Mouse (Mus musculus) 416B (cell line): Measurements from ENCODE around the gene Ccpg1os.

Experiments
- DNase-seq: peaks from one replicate; pipeline ENCODE4 v3.0.0; 2011; ENCODE audit warnings: low read depth

The Ccpg1os gene

DNA sequence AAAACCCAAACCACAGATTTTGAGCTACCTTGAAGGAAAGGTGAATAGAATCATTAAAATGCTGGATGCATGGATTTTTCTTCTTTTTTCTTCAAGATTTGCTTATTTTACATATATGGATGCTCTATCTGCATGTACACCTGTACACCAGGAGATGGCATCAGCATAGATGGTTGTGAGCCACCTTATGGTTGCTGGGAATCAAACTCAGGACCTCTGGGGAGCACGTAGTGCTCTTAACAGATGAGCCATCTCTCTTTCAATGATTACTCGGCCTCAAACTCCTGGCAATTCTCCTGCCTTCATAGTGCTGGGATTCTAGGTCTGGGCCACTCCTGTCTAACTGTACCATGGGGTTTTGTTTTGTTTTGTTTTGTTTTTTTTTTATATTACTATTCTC is 2.1 kb downstream of the Ccpg1os start:
- DNase-seq: no peak

DNA sequence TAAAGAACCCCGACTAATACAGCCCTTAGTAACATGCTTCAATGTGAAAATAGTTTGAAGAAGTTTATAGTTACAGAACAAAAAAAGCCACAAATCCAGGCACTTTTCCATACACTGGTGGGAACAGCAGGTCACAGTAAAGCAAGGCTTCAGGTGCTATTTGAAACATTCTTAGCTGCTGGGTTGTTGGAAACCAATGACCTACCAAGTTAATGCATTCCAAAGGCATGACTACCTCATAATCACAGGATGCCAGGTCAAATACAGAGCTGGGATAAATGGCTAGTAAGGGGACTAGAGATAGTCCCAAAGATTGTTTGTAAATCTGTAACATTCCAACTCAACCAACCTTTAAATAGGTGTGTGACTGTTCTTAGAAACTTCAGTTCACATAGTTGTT is 9.9 kb downstream of the Ccpg1os start:
- no peak for DNase-seq

GRCm38 (mm10) chr9:72974734-72975133 is 10.4 kb downstream of the Ccpg1os start:
- DNase-seq: peak; percentile 79

DNA sequence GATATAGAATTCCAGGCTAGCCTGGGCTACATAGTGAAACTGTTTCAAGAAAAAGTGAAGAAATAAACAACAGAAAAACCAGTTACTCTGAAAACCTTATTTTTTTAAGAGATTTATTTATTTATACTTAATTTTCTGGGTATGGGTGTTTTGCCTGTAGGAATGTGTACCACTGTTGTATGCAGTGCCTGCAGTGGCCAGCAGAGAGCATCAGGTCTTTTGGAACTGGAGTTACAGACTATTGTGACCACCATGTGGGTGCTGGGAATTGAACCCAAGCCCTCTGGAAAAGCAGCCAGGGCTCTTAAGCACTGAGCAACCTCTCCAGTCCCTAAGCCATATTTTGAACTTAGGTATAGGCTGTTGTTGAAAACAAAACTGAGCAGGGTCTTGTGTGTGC is 12.2 kb downstream of the Ccpg1os start:
- DNase-seq: no peak

DNA sequence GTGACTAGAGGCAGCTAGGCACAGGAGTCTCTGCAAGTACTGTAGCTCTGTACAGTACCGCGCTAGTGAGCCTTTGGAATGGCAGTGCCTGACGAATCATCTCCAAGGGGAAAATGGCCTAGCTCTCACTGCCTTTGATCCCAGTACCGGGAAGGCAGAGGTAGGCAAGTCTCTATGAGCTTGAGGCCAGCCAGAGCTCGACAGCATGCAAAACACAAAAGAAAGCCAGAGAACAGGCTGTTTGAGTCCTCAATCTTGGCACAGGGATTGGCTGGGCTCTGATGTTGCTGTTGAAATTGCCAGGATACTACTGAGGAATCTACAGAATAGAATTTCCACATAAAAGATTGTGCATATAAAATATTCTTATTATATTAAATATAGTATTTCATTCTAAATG is 12.7 kb downstream of the Ccpg1os start:
- no peak for DNase-seq

GRCm38 (mm10) chr9:72969874-72970273 is 15.3 kb downstream of the Ccpg1os start:
- peak; percentile 87 for DNase-seq

- peak; percentile 82 for DNase-seq
Measured at GRCm38 (mm10) chr9:72968349-72969061, 16.7 kb downstream of the Ccpg1os start.

DNA sequence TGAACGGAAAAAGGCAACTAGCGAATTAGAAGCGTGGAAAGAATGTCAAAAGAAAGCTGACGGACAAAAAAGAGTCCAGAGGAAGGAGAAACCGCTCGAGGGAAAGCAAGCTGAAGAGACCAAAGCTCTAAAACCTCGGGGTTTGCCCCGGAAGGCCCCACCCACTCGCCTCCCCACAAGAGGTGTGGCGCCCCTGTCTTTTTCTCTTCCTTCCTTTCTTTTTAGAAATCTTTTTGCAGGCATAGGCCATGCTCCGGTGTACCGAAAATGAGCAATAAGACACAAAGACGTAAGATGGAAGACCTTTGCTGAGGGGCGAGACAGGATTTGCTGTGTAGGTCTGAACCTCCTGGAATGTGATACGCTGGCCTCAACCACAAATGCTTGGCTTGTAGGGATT is 23.2 kb downstream of the Ccpg1os start:
- peak; percentile 64 for DNase-seq

DNA sequence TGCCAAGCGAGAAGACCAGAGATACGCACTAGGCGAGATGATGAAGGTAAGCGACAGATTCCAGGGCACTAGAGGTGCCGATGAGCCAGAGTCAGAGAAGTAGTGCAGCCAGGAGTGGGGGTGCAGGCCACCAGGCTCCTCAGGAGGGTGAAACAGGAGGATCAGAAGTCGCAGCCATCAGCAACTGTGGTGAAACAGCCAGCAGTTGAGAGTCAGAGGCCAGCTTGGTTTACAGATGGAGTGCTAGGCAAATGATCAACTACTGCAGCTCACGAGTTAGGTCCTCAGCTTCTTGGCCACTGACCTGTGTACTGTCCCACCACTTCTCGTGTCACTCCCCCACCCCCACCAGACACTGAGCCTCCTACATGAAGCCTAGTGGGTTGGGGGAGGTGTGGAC is 23.8 kb downstream of the Ccpg1os start:
- peak; percentile 19 for DNase-seq

- DNase-seq: no peak
Measured at GRCm38 (mm10) chr9:72958521-72959450, 26.4 kb downstream of the Ccpg1os start, which contains the start of the genes Dyx1c1 and Gm44503. Gene Dyx1c1 (plus strand): TSS chr9:72958785. Gene Gm44503 (plus strand): TSS chr9:72958852.

DNA sequence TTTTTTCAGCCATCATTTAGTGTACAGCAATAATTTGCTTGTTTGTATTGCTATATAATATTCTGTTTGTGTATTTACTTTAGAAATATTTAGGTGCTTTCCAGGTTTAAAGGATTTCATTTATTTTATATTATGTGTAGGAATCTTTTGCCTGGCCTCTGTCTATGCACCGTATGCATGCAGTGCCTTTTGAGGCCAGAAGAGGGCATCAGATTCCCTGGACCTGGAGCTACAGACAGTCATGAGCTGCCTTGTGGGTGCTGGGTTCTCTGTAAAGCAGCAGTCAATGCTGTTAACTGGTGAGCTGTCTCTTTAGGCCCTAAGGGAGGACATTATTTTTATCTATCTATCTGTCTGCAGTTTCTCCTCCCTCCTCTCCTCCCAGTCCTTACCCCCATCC is 29.6 kb downstream of the Ccpg1os start:
- DNase-seq: peak; percentile 73

DNA sequence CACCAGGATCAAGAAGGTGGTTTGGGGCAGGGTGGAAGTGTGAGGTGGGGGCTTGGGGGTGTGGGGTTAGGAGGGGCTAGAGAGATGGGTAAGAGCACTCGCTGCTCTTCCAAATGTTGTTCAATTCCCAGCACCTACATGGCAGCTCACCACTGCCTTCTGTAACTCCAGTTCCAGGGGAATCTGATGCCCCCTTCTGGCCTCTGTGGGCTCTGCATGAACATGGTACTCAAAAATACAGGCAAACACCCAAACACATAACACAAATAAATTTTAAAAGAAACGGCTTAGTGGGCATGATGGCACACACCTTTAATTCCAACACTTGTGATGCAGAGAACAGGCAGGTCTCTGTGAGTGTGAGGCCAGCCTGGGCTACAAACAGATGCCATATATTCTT is 30.4 kb downstream of the Ccpg1os start:
- DNase-seq: peak; percentile 59

DNA sequence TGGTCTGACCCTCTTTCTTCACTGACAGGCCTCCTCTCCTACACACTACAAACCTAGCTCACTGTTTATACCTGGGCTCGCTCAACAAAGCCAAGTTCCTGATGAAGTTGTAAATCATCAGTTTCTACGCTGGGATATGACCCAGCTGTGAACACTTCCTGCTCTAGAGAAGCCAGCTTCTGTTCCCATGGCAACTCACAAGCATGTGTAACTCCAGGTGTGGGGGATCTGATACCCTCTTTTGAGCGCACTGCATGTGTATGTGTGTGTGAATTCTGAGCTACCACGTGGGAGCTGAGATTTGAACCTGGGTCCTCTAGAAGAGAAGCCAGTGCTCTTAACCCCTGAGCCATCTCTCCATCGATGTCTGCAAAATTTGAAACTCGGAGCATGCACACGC is 35.6 kb downstream of the Ccpg1os start:
- DNase-seq: no peak

DNA sequence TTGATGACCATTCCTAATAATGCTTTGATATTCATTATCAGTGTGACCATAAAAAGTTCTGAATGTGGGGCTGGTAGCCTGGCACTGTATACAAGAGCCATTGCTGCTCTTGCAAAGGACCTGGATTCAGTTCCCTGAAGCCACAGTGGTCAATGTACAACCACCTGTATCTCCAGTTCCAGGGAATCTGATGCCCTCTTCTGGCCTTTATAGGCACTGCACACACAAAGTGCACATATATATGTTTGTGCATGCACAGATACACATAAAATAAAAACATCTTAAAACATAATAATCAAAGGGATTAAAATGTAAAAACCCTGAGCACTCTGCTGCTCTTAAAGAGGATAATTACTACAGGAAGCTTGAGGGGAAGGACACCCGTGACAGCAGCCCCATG is 38.2 kb downstream of the Ccpg1os start:
- no peak for DNase-seq

DNA sequence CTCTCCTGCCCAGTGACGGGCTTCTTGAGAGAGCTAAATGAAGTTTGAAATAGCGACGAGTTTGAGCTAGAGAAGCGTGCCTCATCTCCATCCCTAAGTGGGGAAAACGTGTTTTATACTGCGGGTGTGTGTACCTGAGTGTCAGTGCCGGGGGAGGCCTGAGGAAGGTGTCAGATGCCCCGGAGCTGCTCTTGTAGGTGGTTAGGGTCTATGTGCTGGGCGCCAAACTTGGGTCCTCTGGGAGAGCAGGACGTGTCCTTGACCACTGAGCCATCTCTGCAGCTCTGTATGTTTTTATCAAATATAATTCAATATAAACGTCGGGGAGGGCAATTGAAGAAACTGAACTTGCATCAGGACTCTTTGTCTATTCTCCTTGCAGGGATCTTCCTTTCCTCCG is 40.9 kb downstream of the Ccpg1os start:
- DNase-seq: no peak

DNA sequence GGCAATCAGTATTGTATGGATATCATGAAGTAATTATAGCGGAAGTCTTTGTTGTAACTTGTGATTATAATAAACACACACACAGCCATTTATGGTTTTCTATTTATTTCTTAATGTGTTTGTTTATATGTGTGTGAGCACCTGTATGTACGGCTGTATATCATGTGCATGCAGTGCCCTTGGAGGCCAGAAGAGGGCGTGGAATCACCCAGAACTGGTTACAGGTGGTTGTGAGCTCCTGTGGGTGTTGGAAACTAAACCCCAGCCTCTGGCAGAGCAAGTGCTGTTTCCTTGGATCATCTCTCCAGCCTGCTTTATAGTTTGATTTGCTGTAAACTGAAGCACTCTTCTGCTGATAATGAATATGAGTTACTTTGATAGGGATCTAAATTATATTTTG is 41.8 kb downstream of the Ccpg1os start:
- peak; percentile 13 for DNase-seq

DNA sequence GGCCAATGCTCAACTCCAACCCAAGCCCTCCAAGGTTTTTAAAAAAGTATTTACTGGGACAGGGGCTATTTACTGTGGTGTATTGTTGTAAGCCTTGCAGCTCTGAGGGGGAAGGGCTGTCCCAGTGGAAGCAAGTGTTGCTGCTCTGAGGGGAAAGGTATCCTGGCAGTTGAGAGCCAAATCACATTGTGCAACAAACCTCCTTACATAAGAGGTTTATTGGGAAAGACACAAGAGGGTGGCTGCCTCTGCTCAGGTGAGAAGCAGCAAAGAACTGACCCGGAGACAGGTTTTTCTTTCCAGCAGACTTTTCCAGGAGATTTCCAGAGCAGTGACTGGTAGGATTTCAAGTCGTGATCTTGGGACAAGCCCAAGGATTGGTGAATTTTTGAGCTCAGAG is 48.9 kb downstream of the Ccpg1os start:
- no peak for DNase-seq

DNA sequence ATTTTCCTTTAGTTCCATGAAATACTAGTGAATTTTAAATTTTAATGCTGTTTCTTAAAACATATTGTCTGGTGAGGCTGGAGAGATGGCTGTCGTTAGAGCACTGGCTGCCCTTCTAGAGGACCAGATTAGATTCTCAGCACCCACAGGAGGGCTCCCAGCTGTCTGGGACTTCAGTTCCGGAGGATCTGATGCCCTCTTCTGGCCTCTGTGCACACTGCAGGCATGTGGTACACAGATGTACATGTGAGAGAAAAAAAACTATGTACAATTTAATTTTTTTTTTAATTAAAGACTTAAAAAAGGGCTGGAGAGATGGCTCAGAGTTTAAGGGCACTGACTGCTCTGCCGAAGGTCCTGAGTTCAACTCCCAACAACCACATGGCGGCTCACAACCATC is 49.9 kb downstream of the Ccpg1os start:
- peak; percentile 22 for DNase-seq

DNA sequence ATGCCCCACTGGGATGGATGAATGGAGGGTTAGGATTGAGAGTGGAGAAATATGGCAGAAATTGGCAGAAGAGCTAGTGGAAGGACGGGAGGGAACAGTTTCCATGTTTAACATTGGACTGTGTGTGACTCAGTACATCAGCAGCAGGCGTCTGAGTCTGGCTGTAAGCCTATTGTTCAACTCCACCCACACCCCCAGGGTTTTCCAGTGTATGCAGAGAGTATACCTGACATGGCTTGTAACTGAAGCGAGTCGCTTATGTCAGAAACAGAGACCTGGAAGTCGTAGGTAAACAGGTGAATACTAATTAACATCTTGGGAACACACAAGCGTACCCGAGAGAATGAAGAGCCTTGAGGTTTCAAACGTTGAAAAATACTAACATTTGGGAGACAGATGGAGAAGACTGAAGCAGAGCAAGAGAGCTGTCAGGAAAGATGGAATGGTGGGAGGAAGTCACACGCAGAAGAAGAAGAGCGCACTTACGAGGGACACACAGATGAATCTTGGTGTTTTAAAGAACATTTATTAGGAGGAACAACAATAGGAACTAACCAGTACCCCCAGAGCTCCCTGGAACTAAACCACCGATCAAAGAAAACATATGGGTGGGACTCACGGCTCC is 53.9 kb downstream of the Ccpg1os start:
- DNase-seq: no peak
